Mouse (Mus musculus) forebrain, postnatal 0 days (tissue): ENCODE measurements at regions not wholly inside any gene's neighbourhood (a gene's known extent, or its start where the extent isn't known, plus 50 kb on each side); places are given as distances from the start of the nearest gene placed in this dataset.

Experiments
- ATAC-seq: fragments of 200-750 bp; cut with Nextera tagmentation; 2 replicates; pipeline ENCODE4 v1.8.0; 2017; ENCODE audit warnings: mild to moderate bottlenecking, moderate library complexity
- DNase-seq: peaks from one replicate; pipeline ENCODE4 v3.0.0-alpha.2; 2015
- H3K27ac ChIP-seq: fragments of 300-500 bp; sonication (generic); 2 replicates; pipeline ENCODE4 v1.5.1; 2014; ENCODE audit warnings: low read depth, mild to moderate bottlenecking, antibody characterized with exemption, low read length, moderate library complexity, mixed read lengths
- H3K27me3 ChIP-seq: fragments of 300-500 bp; sonication (generic); 2 replicates; pipeline ENCODE4 v1.6.1; 2014; ENCODE audit warnings: mild to moderate bottlenecking, low read length, mixed read lengths; ENCODE audit not compliant: insufficient read depth
- H3K36me3 ChIP-seq: fragments of 300-500 bp; sonication (generic); 2 replicates; pipeline ENCODE4 v1.6.1; 2014; ENCODE audit warnings: mild to moderate bottlenecking, moderate library complexity; ENCODE audit not compliant: insufficient read depth
- H3K4me1 ChIP-seq: fragments of 300-500 bp; sonication (generic); 2 replicates; pipeline ENCODE4 v1.6.1; 2014; ENCODE audit warnings: antibody characterized with exemption; ENCODE audit not compliant: insufficient read depth
- H3K4me2 ChIP-seq: fragments of 300-500 bp; sonication (generic); 2 replicates; pipeline ENCODE4 v1.6.1; 2014; ENCODE audit warnings: low read depth, mild to moderate bottlenecking, moderate library complexity
- H3K4me3 ChIP-seq: fragments of 300-500 bp; sonication (generic); 2 replicates; pipeline ENCODE4 v1.5.1; 2014; ENCODE audit warnings: low read depth, low read length, mixed read lengths
- H3K9ac ChIP-seq: fragments of 300-500 bp; sonication (generic); 2 replicates; pipeline ENCODE4 v1.6.1; 2014; ENCODE audit warnings: mild to moderate bottlenecking
- H3K9me3 ChIP-seq: fragments of 300-500 bp; sonication (generic); 2 replicates; pipeline ENCODE4 v1.6.1; 2016; ENCODE audit warnings: low read length
- CTCF ChIP-seq: sonication (generic); IDR thresholded peaks from 2 replicates; pipeline ENCODE4 v1.5.1; 2016; ENCODE audit warnings: antibody characterized with exemption, control low read depth, low read depth
- WGBS: fragments of 180-500 bp; shearing (Covaris S2); extraction: QIAGEN DNeasy Blood & Tissue Kit; methylation state at CpG from one replicate; pipeline ENCODE4 v1.1.7; 2014; 5-methylcytosine and 5-hydroxymethylcytosine counted together

GRCm38 (mm10) chr13:35079685-35080084, 52.8 kb upstream of the Eci2 start:
- H3K9ac ChIP-seq: no peak overlapping the region
- no peaks in the 10 kb centered on the region for H3K36me3 ChIP-seq
- H3K4me2 ChIP-seq: no peak overlapping the region
- H3K4me3 ChIP-seq: no peak overlapping the region
- H3K27me3 ChIP-seq: no peaks in the 10 kb centered on the region
- ATAC-seq (no peak), DNase-seq (no peak)
- H3K9me3 ChIP-seq: no peaks in the 10 kb centered on the region
- no peaks in the 10 kb centered on the region for H3K4me1 ChIP-seq
- 50% methylated on average over 2 of the region's 2 CpGs for WGBS
- H3K27ac ChIP-seq: no peak overlapping the region
- no peak for TF ChIP-seq CTCF

- Histone ChIP-seq H3K4me1 (no peaks in the 10 kb centered on the region), H3K4me2 (no peak overlapping the region), H3K4me3 (no peak overlapping the region), H3K9ac (no peak overlapping the region), H3K27ac (no peak overlapping the region), H3K36me3 (no peaks in the 10 kb centered on the region), H3K9me3 (no peaks in the 10 kb centered on the region), H3K27me3 (no peaks in the 10 kb centered on the region)
- no peak for TF ChIP-seq CTCF
- ATAC-seq (no peak), DNase-seq (no peak)
- WGBS: 75% methylated on average over 3 of the region's 3 CpGs
Observed at GRCm38 (mm10) chr13:35085386-35085785, 58.5 kb upstream of the Eci2 start.

DNA sequence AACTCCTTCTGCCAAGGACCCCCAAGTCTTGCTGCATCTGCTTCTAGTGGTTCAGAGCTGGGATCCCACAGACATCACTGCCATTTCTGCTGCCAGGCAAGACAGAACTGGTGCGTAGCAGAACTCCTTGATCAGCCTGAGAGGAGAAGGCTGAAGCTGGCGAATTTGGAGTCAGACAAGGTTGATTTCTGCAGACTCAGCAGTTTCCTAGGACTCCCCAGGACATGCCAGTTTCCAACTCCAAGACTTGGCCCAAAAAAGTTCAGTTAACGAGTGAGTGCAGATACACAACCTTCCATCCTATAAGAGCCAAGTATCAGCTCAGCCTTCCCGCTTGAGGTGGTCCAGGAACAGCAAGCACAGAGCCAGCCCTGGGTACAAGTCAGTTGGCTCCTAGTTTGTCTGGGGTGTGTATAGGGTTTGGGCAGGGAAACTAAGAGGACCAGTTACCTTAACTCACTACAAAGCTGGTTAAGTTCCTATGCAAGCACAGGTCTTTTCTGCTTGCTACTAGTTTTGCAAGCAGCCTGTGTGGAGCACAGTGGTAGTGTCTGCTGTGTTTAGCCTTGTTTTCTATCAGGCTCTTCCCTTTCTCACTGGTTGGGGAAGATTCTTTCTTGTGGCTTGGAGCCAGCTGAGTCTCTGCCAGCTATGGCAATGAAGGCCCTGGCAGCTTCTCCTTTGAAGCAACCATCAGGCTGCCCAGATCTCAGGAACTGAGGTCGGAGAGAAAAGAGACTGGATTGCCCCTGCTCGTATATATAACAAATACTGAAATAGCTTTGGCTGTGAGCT, 60.5 kb upstream of the Eci2 start:
- Histone ChIP-seq H3K4me3 (no peak overlapping the region), H3K27ac (no peak overlapping the region), H3K9me3 (no peaks in the 10 kb centered on the region), H3K9ac (no peak overlapping the region), H3K36me3 (no peaks in the 10 kb centered on the region), H3K4me1 (no peaks in the 10 kb centered on the region), H3K27me3 (no peaks in the 10 kb centered on the region), H3K4me2 (no peak overlapping the region)
- no peak for TF ChIP-seq CTCF
- ATAC-seq (peak; percentile 77), DNase-seq (peak; percentile 60)
- 52% methylated on average over 6 of the region's 6 CpGs for whole genome bisulfite sequencing

DNA sequence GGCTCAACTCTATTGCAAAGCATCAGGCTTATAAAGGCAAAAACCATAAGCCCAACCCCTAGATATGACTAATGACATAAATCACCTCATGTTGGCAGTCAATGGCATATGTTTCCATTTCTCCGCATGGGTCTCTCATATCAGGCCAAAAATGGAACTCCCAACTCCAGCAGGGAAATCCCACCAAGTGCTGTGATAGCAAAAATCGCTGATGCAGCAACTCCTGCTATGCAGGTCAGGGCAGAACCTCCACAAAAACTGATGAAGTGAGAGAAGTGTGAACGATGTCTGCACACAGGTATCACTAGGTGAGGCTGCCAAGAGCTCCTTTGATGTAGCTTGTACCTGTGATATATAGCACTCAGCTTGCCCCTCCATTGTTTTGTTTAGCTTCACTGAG, 64.3 kb upstream of the Eci2 start:
- no peak for ATAC-seq

DNA sequence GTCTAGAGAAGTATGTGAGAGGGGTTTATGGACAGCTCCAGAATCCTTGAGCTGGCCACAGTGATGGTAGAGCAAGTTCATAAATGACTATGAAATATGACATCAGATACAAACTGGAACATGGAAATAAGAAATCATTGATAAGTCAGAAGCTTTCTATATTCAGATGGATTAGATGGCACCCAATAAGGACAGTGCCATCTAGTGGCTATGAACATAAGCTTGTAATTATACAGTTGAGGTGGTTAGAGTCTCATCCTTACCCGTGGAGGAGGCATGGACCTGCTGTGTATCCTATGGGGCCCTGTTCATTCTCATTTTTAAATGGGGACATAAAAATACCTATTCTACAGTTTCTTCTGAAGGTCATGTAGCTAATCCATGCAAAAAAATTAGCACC, 92.9 kb upstream of the Eci2 start:
- H3K27ac ChIP-seq: no peak overlapping the region
- no peaks in the 10 kb centered on the region for H3K9me3 ChIP-seq
- no peaks in the 10 kb centered on the region for H3K36me3 ChIP-seq
- peak; percentile 53 for TF ChIP-seq CTCF
- H3K4me3 ChIP-seq: no peak overlapping the region
- no peaks in the 10 kb centered on the region for H3K27me3 ChIP-seq
- H3K4me1 ChIP-seq: no peaks in the 10 kb centered on the region
- DNase-seq (peak; percentile 8), ATAC-seq (no peak)
- WGBS: 26% methylated on average over 1 of the region's 1 CpGs
- H3K4me2 ChIP-seq: no peak overlapping the region
- H3K9ac ChIP-seq: no peak overlapping the region

More for the DNA sequence above, 64.3 kb upstream of the Eci2 start:
- no peak overlapping the region for H3K4me2 ChIP-seq
- H3K27me3 ChIP-seq: no peaks in the 10 kb centered on the region
- no peak for TF ChIP-seq CTCF
- no peak overlapping the region for H3K9ac ChIP-seq
- no peak overlapping the region for H3K4me3 ChIP-seq
- H3K4me1 ChIP-seq: no peaks in the 10 kb centered on the region
- DNase-seq: no peak
- 86% methylated on average over 3 of the region's 3 CpGs for WGBS
- H3K36me3 ChIP-seq: no peaks in the 10 kb centered on the region
- H3K9me3 ChIP-seq: no peaks in the 10 kb centered on the region; the same call in 1 of the 2 replicates
- H3K27ac ChIP-seq: no peak overlapping the region

DNA sequence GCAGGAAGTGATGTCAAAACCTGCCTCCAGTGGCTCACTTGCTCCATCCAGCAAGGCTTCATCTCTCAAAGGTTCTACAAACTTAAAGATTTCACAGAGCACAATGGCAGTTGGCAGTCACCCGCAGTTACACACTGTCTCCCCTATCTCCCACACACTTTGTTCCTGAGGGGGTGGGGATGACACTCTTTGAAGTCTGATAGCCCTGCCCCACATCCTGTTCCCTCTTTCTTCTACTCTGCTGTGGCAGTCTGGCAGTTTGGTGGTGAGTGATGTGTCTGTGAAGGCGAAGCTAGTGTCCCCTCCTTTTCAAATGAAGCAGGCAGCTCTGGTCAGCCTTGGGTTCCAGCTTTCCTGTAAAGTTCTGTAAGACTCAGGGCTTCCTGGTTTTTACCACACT, 102.6 kb upstream of the Eci2 start:
- H3K4me2 ChIP-seq: no peak overlapping the region
- WGBS: 73% methylated on average over 2 of the region's 2 CpGs
- no peak for ATAC-seq
- H3K36me3 ChIP-seq: no peaks in the 10 kb centered on the region
- no peak for TF ChIP-seq CTCF
- H3K27me3 ChIP-seq: no peaks in the 10 kb centered on the region
- no peak overlapping the region for H3K9ac ChIP-seq
- H3K4me3 ChIP-seq: no peak overlapping the region
- H3K9me3 ChIP-seq: no peaks in the 10 kb centered on the region
- DNase-seq: no peak
- no peak overlapping the region for H3K27ac ChIP-seq
- H3K4me1 ChIP-seq: no peaks in the 10 kb centered on the region

GRCm38 (mm10) chr13:35131272-35132185, 104.6 kb upstream of the Eci2 start:
- H3K4me2 ChIP-seq: no peak overlapping the region
- 61% methylated on average over 8 of the region's 8 CpGs for WGBS
- ATAC-seq: peak; percentile 81
- no peak for TF ChIP-seq CTCF
- DNase-seq: peak; percentile 40
- no peaks in the 10 kb centered on the region for H3K27me3 ChIP-seq
- H3K9ac ChIP-seq: no peak overlapping the region
- no peaks in the 10 kb centered on the region for H3K9me3 ChIP-seq
- no peak overlapping the region for H3K4me3 ChIP-seq
- H3K27ac ChIP-seq: no peak overlapping the region
- no peaks in the 10 kb centered on the region for H3K4me1 ChIP-seq
- H3K36me3 ChIP-seq: no peaks in the 10 kb centered on the region
